Mouse (Mus musculus) stomach, postnatal 0 days (tissue): ENCODE data around the gene Phlpp2. TPM values are rescaled to one million over a fixed set of nuclear protein-coding genes. Genes with fewer than 3 reads are reported as not detected.

ENCODE experiments used
- ATAC-seq: fragments of 200-750 bp; cut with Nextera tagmentation; 2 replicates; pipeline ENCODE4 v1.8.0; 2017; ENCODE audit not compliant: low FRiP score, low TSS enrichment
- DNase-seq: peaks from one replicate; pipeline ENCODE4 v3.0.0-alpha.2; 2016; ENCODE audit warnings: low spot score
- H3K27ac ChIP-seq: fragments of 300-500 bp; sonication (generic); replicated peaks from 2 replicates; pipeline ENCODE4 v1.5.1; 2014; ENCODE audit warnings: mild to moderate bottlenecking, control low read depth
- H3K27me3 ChIP-seq: fragments of 300-500 bp; sonication (generic); 2 replicates; pipeline ENCODE4 v1.6.1; 2014; ENCODE audit warnings: low read length; ENCODE audit not compliant: control insufficient read depth, insufficient read depth
- H3K36me3 ChIP-seq: fragments of 300-500 bp; sonication (generic); 2 replicates; pipeline ENCODE4 v1.6.1; 2014; ENCODE audit warnings: low read length, mixed read lengths; ENCODE audit not compliant: control insufficient read depth, insufficient read depth
- H3K4me1 ChIP-seq: fragments of 300-500 bp; sonication (generic); replicated peaks from 2 replicates; pipeline ENCODE4 v1.6.1; 2014; ENCODE audit warnings: antibody characterized with exemption; ENCODE audit not compliant: control insufficient read depth, insufficient read depth
- H3K4me2 ChIP-seq: fragments of 300-500 bp; sonication (generic); replicated peaks from 2 replicates; pipeline ENCODE4 v1.6.1; 2014; ENCODE audit warnings: low read depth, mild to moderate bottlenecking, control low read depth, moderate library complexity
- H3K4me3 ChIP-seq: fragments of 300-500 bp; sonication (generic); 2 replicates; pipeline ENCODE4 v1.5.1; 2014; ENCODE audit warnings: low read depth, low read length, control low read depth
- H3K9ac ChIP-seq: fragments of 300-500 bp; sonication (generic); 2 replicates; pipeline ENCODE4 v1.6.1; 2014; ENCODE audit warnings: mild to moderate bottlenecking, low read length, control low read depth, mixed read lengths
- H3K9me3 ChIP-seq: fragments of 300-500 bp; sonication (generic); 2 replicates; pipeline ENCODE4 v1.6.1; 2016; ENCODE audit warnings: low read length; ENCODE audit not compliant: control insufficient read depth
- CTCF ChIP-seq: IDR thresholded peaks from 2 replicates; pipeline ENCODE4 v1.5.1; 2016; ENCODE audit warnings: antibody characterized with exemption, low read depth, mild to moderate bottlenecking, moderate library complexity
- EP300 ChIP-seq: optimal IDR thresholded peaks from 2 replicates; pipeline ENCODE3; 2016; ENCODE audit warnings: antibody characterized with exemption
- WGBS: fragments of 180-500 bp; shearing (Covaris S2); extraction: QIAGEN DNeasy Blood & Tissue Kit; methylation state at CpG from one replicate; pipeline ENCODE4 v1.1.7; 2014; 5-methylcytosine and 5-hydroxymethylcytosine counted together
- polyA plus RNA-seq: library from polyadenylated mRNA; unstranded; fragments of >200 nt; fragmentation: Nextera tagmentation; extraction: Ambion mirVana; gene quantifications from 2 replicates; pipeline ENCODE4 v1.2.1, GENCODE M21; 2015

Gene Phlpp2
- 0.53 and 0.81 TPM in 2 replicates for polyA plus RNA-seq

GRCm38 (mm10) chr8:109868003-109868679 lies at the start of gene Phlpp2:
Phlpp2 (plus strand) TSS chr8:109868542.
- Histone ChIP-seq H3K36me3 (no peaks in the 10 kb centered on the region), H3K4me3 (peak within 1 kb of the TSS; percentile 91), H3K27ac (peak within 1 kb of the TSS; percentile 88), H3K9ac (peak within 1 kb of the TSS; percentile 90), H3K9me3 (no peaks in the 10 kb centered on the region), H3K27me3 (no peaks in the 10 kb centered on the region), H3K4me1 (0 out of 2 replicates have a peak, but pooled peaks cover 2% of the 10 kb centered on the region), H3K4me2 (peak within 1 kb of the TSS; percentile 89)
- no peak for TF ChIP-seq EP300
- TF ChIP-seq CTCF: peak; percentile 71
- peak; percentile 98 for DNase-seq
- peak; percentile 99 for ATAC-seq
- WGBS: under 1% methylated on average over 29 of the region's 42 CpGs

- Histone ChIP-seq H3K4me3 (no peak overlapping the region), H3K27ac (no peak overlapping the region), H3K9ac (no peak overlapping the region), H3K9me3 (no peaks in the 10 kb centered on the region), H3K4me1 (no peaks in the 10 kb centered on the region; the same call in 1 of the 2 replicates), H3K27me3 (no peaks in the 10 kb centered on the region), H3K36me3 (no peaks in the 10 kb centered on the region), H3K4me2 (no peak overlapping the region)
- WGBS: 87% methylated on average over 2 of the region's 2 CpGs
- ATAC-seq (no peak), DNase-seq (no peak)
- TF ChIP-seq EP300 (no peak), CTCF (no peak)
Measured at GRCm38 (mm10) chr8:109823561-109823960, 44.8 kb upstream of the Phlpp2 start.

- ATAC-seq (no peak), DNase-seq (no peak)
- Histone ChIP-seq H3K9ac (no peak overlapping the region), H3K4me1 (no peaks in the 10 kb centered on the region), H3K9me3 (no peaks in the 10 kb centered on the region), H3K4me2 (no peak overlapping the region), H3K36me3 (peaks cover 13% of the 10 kb centered on the region), H3K4me3 (no peak overlapping the region), H3K27me3 (no peaks in the 10 kb centered on the region), H3K27ac (no peak overlapping the region)
- no peak for TF ChIP-seq CTCF
- TF ChIP-seq EP300: no peak
- WGBS: 89% methylated on average over 2 of the region's 2 CpGs
Measured at GRCm38 (mm10) chr8:109839822-109840221, 28.5 kb upstream of the Phlpp2 start.

- Histone ChIP-seq H3K9me3 (no peaks in the 10 kb centered on the region), H3K27ac (no peak overlapping the region), H3K4me2 (no peak overlapping the region), H3K9ac (no peak overlapping the region), H3K36me3 (peaks cover 16% of the 10 kb centered on the region), H3K4me1 (no peaks in the 10 kb centered on the region), H3K27me3 (no peaks in the 10 kb centered on the region), H3K4me3 (no peak overlapping the region)
- ATAC-seq: no peak
- 95% methylated on average over 1 of the region's 1 CpGs for WGBS
- TF ChIP-seq EP300 (no peak), CTCF (no peak)
- no peak for DNase-seq
Measured at GRCm38 (mm10) chr8:109842468-109842867, 25.9 kb upstream of the Phlpp2 start.

GRCm38 (mm10) chr8:109847866-109848265 lies 20.5 kb upstream of the Phlpp2 start:
- Histone ChIP-seq H3K9me3 (no peaks in the 10 kb centered on the region), H3K4me1 (no peaks in the 10 kb centered on the region), H3K9ac (no peak overlapping the region), H3K4me3 (no peak overlapping the region), H3K27ac (no peak overlapping the region), H3K36me3 (peaks cover 29% of the 10 kb centered on the region), H3K4me2 (no peak overlapping the region), H3K27me3 (no peaks in the 10 kb centered on the region)
- 63% methylated on average over 2 of the region's 2 CpGs for WGBS
- no peak for DNase-seq
- no peak for TF ChIP-seq CTCF
- no peak for TF ChIP-seq EP300
- ATAC-seq: no peak

GRCm38 (mm10) chr8:109848981-109849380 lies 19.4 kb upstream of the Phlpp2 start:
- peaks cover 26% of the 10 kb centered on the region for H3K36me3 ChIP-seq
- ATAC-seq: no peak
- WGBS: 84% methylated on average over 3 of the region's 3 CpGs
- H3K4me1 ChIP-seq: no peaks in the 10 kb centered on the region
- TF ChIP-seq EP300: no peak
- TF ChIP-seq CTCF: no peak
- no peaks in the 10 kb centered on the region for H3K9me3 ChIP-seq
- H3K27ac ChIP-seq: no peak overlapping the region
- H3K4me2 ChIP-seq: no peak overlapping the region
- H3K9ac ChIP-seq: no peak overlapping the region
- DNase-seq: no peak
- H3K4me3 ChIP-seq: no peak overlapping the region
- H3K27me3 ChIP-seq: no peaks in the 10 kb centered on the region
